In the genomic region with DNA sequence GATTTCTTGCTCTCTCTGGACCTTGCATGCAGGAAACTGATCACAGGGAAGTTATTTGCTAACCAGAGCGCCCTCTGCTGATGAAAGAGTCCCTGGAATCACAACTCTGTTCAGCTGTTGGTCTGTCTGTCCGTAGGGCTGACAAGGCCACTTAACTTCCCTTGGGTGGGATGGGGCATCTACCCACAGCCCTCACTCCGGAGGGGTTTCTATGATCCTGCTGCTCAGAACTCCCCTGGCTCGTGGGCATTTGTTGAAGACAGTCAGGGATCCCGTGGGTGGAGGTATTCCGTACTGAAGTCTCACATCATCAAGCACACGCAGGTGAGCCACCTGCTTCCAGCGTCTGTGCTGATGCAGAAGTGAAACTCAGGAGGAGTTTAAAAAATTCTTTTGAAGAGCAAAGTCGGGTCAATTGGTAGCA, we compare ENCODE assay signal across 10 mouse cellular contexts. TPM values are rescaled to one million over a fixed set of nuclear protein-coding genes. Genes with fewer than 3 reads are reported as not detected.
DNase-seq lines count a peak whose midpoint lies in the region; ATAC-seq and TF ChIP-seq lines count a peak whose summit lies in the region.
"Had no signal": no experiment of that assay in that cellular context is flagged by ENCODE, and none has a peak within 500 bp of the region (broad histone marks: within the 10 kb centered on the region; RNA-seq: fewer than 3 reads in every experiment).

No protein-coding gene starts in this region.

- H3K79me2 ChIP-seq in CH12.LX (replicated peaks; ENCODE audit: control insufficient read depth, extremely low read depth, insufficient read depth, poor library complexity, severe bottlenecking) = no peaks in the 10 kb centered on the region

- no peak overlapping the region for H3K4me2 ChIP-seq in hindbrain, embryonic 12.5 days (replicated peaks)
- peak overlapping the region; percentile 73; the same call in 1 of the 2 replicates for H3K4me2 ChIP-seq in CH12.LX (ENCODE audit: insufficient read depth, low read depth, poor library complexity, severe bottlenecking)
- H3K4me2 ChIP-seq in neural tube, embryonic 11.5 days (ENCODE audit: low read depth) = no peak overlapping the region
- H3K4me2 ChIP-seq: embryonic facial prominence, embryonic 12.5 days; lung, embryonic 15.5 days had no signal

- peak; percentile 80 for TF ChIP-seq EP300 in CH12.LX (IDR thresholded peaks at IDR 0.05; ENCODE audit: low read length)

- DNase-seq in hindbrain, embryonic 10.5 days (ENCODE audit: low spot score) = peak; percentile 57
- DNase-seq in CH12.LX (ENCODE audit: extremely low read depth) = peak; percentile 80
- DNase-seq in gastrocnemius, postnatal 4 days (ENCODE audit: low spot score in 2 of 2) = peak; percentile 34 to 69
- DNase-seq in layer of hippocampus, postnatal 36 days = peak; percentile 51 to 58
- DNase-seq in neural tube, embryonic 11.5 days (ENCODE audit: low spot score) = peak; percentile 71
- DNase-seq in thymus, postnatal 10 days (ENCODE audit: low spot score in 2 of 2) = peak; percentile 20 to 62

- peak; percentile 64 for TF ChIP-seq RAD21 in CH12.LX (IDR thresholded peaks at IDR 0.05; ENCODE audit: low read depth, low read length)

- H3K27me3 ChIP-seq in hindbrain, embryonic 10.5 days (ENCODE audit: insufficient read depth, poor library complexity, severe bottlenecking) = peaks cover 24% of the 10 kb centered on the region
- H3K27me3 ChIP-seq in hindbrain, embryonic 12.5 days = peaks cover 14% of the 10 kb centered on the region; the same call in 1 of the 2 replicates
- H3K27me3 ChIP-seq in CH12.LX (replicated peaks) = peaks cover 23% of the 10 kb centered on the region
- no peaks in the 10 kb centered on the region for H3K27me3 ChIP-seq in neural tube, embryonic 11.5 days (ENCODE audit: control insufficient read depth, insufficient read depth, low read length)

- no peak overlapping the region for H3K4me3 ChIP-seq in hindbrain, embryonic 10.5 days
- H3K4me3 ChIP-seq in hindbrain, embryonic 12.5 days = no peak overlapping the region
- no peak overlapping the region for H3K4me3 ChIP-seq in CH12.LX (replicated peaks in 1 of 3; ENCODE audit: low read depth in 2 of 3, low read length in 2 of 3, poor library complexity in 1 of 3)
- H3K4me3 ChIP-seq in bone marrow macrophage, adult 2 months (ENCODE audit: insufficient read depth, low read length) = no peak overlapping the region
- H3K4me3 ChIP-seq in neural tube, embryonic 11.5 days (ENCODE audit: low read depth, low read length) = no peak overlapping the region
- H3K4me3 ChIP-seq: embryonic facial prominence, embryonic 12.5 days; lung, embryonic 15.5 days had no signal

- H3K9me3 ChIP-seq in hindbrain, embryonic 10.5 days = no peaks in the 10 kb centered on the region
- no peaks in the 10 kb centered on the region for H3K9me3 ChIP-seq in hindbrain, embryonic 12.5 days (replicated peaks)
- peaks cover 5% of the 10 kb centered on the region for H3K9me3 ChIP-seq in CH12.LX (replicated peaks; ENCODE audit: low read length)
- H3K9me3 ChIP-seq in neural tube, embryonic 11.5 days (ENCODE audit: control insufficient read depth, low read length) = no peaks in the 10 kb centered on the region
- H3K9me3 ChIP-seq: embryonic facial prominence, embryonic 12.5 days; lung, embryonic 15.5 days had no signal

- in situ Hi-C loops in CH12.LX (cut with MboI; ENCODE audit: low pct_ligation_motif_present, low pct_unique_long_range_greater_than_20kb, low sequenced_read_pairs) = no loop called here

- TF ChIP-seq CTCF in CH12.LX (conservative IDR thresholded peaks at IDR 0.05 in 1 of 2, IDR thresholded peaks at IDR 0.05 in 1 of 2; ENCODE audit: low read depth in 2 of 2, low read length in 2 of 2) = peak; percentile 73 to 84
- TF ChIP-seq CTCF in bone marrow macrophage, adult 2 months (IDR thresholded peaks at IDR 0.05; ENCODE audit: low read depth, low read length) = peak; percentile 67; the same call in 1 of the 2 replicates

- dilution Hi-C loops in CH12.LX (cut with MboI; ENCODE audit: extremely low pct_ligation_motif_present, extremely low pct_unique_long_range_greater_than_20kb, low sequenced_read_pairs) = no loop called here

- TF ChIP-seq POLR2A in CH12.LX (IDR thresholded peaks at IDR 0.05; ENCODE audit: low read depth, low read length) = no peak
- TF ChIP-seq POLR2A in bone marrow macrophage, adult 2 months (IDR thresholded peaks at IDR 0.05; ENCODE audit: borderline replicate concordance, low read depth, low read length) = no peak

- 41% methylated on average over 9 of the region's 9 CpGs for WGBS in hindbrain, embryonic 10.5 days
- WGBS in hindbrain, embryonic 12.5 days = 38% methylated on average over 9 of the region's 9 CpGs
- WGBS in neural tube, embryonic 11.5 days = 42% methylated on average over 9 of the region's 9 CpGs

- peaks cover 15% of the 10 kb centered on the region; the same call in 1 of the 2 replicates for H3K4me1 ChIP-seq in hindbrain, embryonic 10.5 days (replicated peaks)
- peaks cover 6% of the 10 kb centered on the region; the same call in 1 of the 2 replicates for H3K4me1 ChIP-seq in hindbrain, embryonic 12.5 days
- H3K4me1 ChIP-seq in CH12.LX (ENCODE audit: control insufficient read depth in 1 of 2, insufficient read depth in 2 of 2) = peaks cover 0 to 50% of the 10 kb centered on the region in 2 experiments; a peak in 2 of 4 replicates
- H3K4me1 ChIP-seq in bone marrow macrophage, adult 2 months (ENCODE audit: control insufficient read depth, insufficient read depth, low read length) = no peaks in the 10 kb centered on the region
- no peaks in the 10 kb centered on the region for H3K4me1 ChIP-seq in neural tube, embryonic 11.5 days (ENCODE audit: control insufficient read depth, insufficient read depth, low read length)
- H3K4me1 ChIP-seq: embryonic facial prominence, embryonic 12.5 days had no signal

- H3K27ac ChIP-seq in hindbrain, embryonic 10.5 days = no peak overlapping the region
- no peak overlapping the region for H3K27ac ChIP-seq in hindbrain, embryonic 12.5 days
- H3K27ac ChIP-seq in CH12.LX (ENCODE audit: insufficient read depth, low read depth) = no peak overlapping the region
- H3K27ac ChIP-seq in bone marrow macrophage, adult 2 months (ENCODE audit: insufficient read depth, low read depth, low read length) = no peak overlapping the region
- H3K27ac ChIP-seq in neural tube, embryonic 11.5 days (ENCODE audit: low read depth, low read length) = no peak overlapping the region
- H3K27ac ChIP-seq: embryonic facial prominence, embryonic 12.5 days; lung, embryonic 15.5 days had no signal

- no peak for ATAC-seq in hindbrain, embryonic 12.5 days (ENCODE audit: low FRiP score)
- no peak for ATAC-seq in neural tube, embryonic 11.5 days (ENCODE audit: insufficient read depth, low FRiP score, low TSS enrichment)

- no peaks in the 10 kb centered on the region for H3K36me3 ChIP-seq in hindbrain, embryonic 10.5 days
- no peaks in the 10 kb centered on the region for H3K36me3 ChIP-seq in hindbrain, embryonic 12.5 days
- no peaks in the 10 kb centered on the region for H3K36me3 ChIP-seq in CH12.LX (replicated peaks in 1 of 2; ENCODE audit: control insufficient read depth in 1 of 2, insufficient read depth in 1 of 2, low read length in 1 of 2)
- H3K36me3 ChIP-seq in neural tube, embryonic 11.5 days (ENCODE audit: control insufficient read depth, insufficient read depth, low read length) = no peaks in the 10 kb centered on the region
- H3K36me3 ChIP-seq: embryonic facial prominence, embryonic 12.5 days; lung, embryonic 15.5 days had no signal

- no peak overlapping the region for H3K9ac ChIP-seq in hindbrain, embryonic 12.5 days
- no peak overlapping the region for H3K9ac ChIP-seq in CH12.LX (ENCODE audit: insufficient read depth, low read depth)
- no peak overlapping the region for H3K9ac ChIP-seq in neural tube, embryonic 11.5 days (ENCODE audit: low read length)
- H3K9ac ChIP-seq: embryonic facial prominence, embryonic 12.5 days; lung, embryonic 15.5 days had no signal

TF ChIP-seq in CH12.LX, 34 proteins besides CTCF, POLR2A, EP300 and RAD21:
- TF ChIP-seq ETS1 (conservative IDR thresholded peaks at IDR 0.05; ENCODE audit: low read depth, low read length) = peak; percentile 56
- TF ChIP-seq BHLHE40 (IDR thresholded peaks at IDR 0.05; ENCODE audit: low read depth, low read length) = peak; percentile 67
- no peak for TF ChIP-seq ZC3H11A (IDR thresholded peaks at IDR 0.05; ENCODE audit: low read depth, low read length)
- TF ChIP-seq MAX (IDR thresholded peaks at IDR 0.05; ENCODE audit: low read length) = no peak; the same call in 1 of the 2 replicates
- TF ChIP-seq SMC3 (IDR thresholded peaks at IDR 0.05; ENCODE audit: low read depth, low read length) = peak; percentile 70
- TF ChIP-seq IRF4 (IDR thresholded peaks at IDR 0.05; ENCODE audit: low read depth, low read length) = peak; percentile 70
- TF ChIP-seq MEF2A (IDR thresholded peaks at IDR 0.05; ENCODE audit: borderline replicate concordance, low read depth, low read length) = no peak
- TF ChIP-seq TCF12 (IDR thresholded peaks at IDR 0.05; ENCODE audit: low read depth, low read length) = peak; percentile 57; the same call in 1 of the 2 replicates

RNA-seq across cellular contexts. Expression of a gene that starts 4.9 kb away (rescaled TPM):
- polyA plus RNA-seq in hindbrain, embryonic 10.5 days (2016; fragmentation: Nextera tagmentation; extraction: Ambion mirVana) = 0.92 and 1.4 TPM in 2 replicates
- polyA plus RNA-seq in hindbrain, embryonic 12.5 days (2016; fragmentation: Nextera tagmentation; extraction: Ambion mirVana) = 2.4 and 3.6 TPM in 2 replicates
- total RNA-seq in CH12.LX (2012; rRNA removed) (0.38 and 0.88 TPM in 2 replicates), CH12.LX (2014; rRNA removed) (0.35 and 0.38 TPM in 2 replicates)
- polyA plus RNA-seq in CH12.LX (2012; ENCODE audit: insufficient read length, low read depth) = 0.72 and 0.84 TPM in 2 replicates
- 9.6 and 10.5 TPM in 2 replicates for polyA plus RNA-seq in bone marrow macrophage, adult 2 months (2012; ENCODE audit: insufficient read depth, insufficient read length, missing spikeins)
- 1 to 10 TPM; 7.6 to 8.6 TPM for total RNA-seq in gastrocnemius, postnatal 4 days (2021)
- 10 to 100 TPM; 48.9 to 49.5 TPM for total RNA-seq in layer of hippocampus, postnatal 36 days (2021)
- polyA plus RNA-seq in neural tube, embryonic 11.5 days (2014; fragmentation: Nextera tagmentation; extraction: Ambion mirVana) = 1.5 and 1.6 TPM in 2 replicates
